7 mouse cellular contexts compared by ENCODE assay signal in the genomic region with DNA sequence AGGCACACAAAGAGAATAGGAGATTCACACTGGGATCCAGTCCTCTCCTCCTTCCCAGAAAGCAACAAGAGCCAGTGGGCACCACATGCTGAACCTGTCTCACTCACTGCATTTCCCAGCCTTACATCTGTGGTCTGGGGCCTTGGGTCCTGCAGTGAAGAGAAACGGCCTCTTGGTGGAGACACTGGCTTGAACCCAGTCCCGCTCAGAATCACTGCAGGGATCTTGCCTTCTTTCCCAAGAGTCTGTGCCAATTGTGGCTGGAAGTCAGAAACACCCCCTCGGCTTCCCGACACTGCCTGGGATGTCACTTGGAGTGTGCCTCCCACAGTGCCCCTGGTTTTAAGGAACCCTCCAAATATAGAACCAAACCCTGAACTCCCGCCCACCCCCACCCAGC. TPM values are rescaled to one million over a fixed set of nuclear protein-coding genes. Genes with fewer than 3 reads are reported as not detected.
DNase-seq lines count a peak whose midpoint lies in the region; ATAC-seq and TF ChIP-seq lines count a peak whose summit lies in the region.

No protein-coding gene starts in this region.

- CTCF ChIA-PET in Patski (lab: Charles Lee): interaction anchor here (0.6 to 0.8 kb wide), 2 partner anchors 11 to 51 kb away, joined by 3 read pairs; partner anchors contain the start of gene Mrgprf

- H3K27ac ChIP-seq in limb, embryonic 11.5 days (replicated peaks; ENCODE audit: low read depth, low read length): no peak overlapping the region

- WGBS in limb, embryonic 11.5 days: 21% methylated on average over 5 of the region's 5 CpGs

- intact Hi-C loops in left cerebral cortex, postnatal 4 days (cut with DNase I): no loop called here

- H3K4me3 ChIP-seq in limb, embryonic 11.5 days (ENCODE audit: low read depth, low read length): no peak overlapping the region

- H3K9ac ChIP-seq in limb, embryonic 11.5 days (ENCODE audit: low read length): no peak overlapping the region

- no peaks in the 10 kb centered on the region for H3K9me3 ChIP-seq in limb, embryonic 11.5 days (ENCODE audit: control insufficient read depth, low read length)

- peak; percentile 85 for TF ChIP-seq CTCF in Patski (IDR thresholded peaks at IDR 0.05)

- peak; percentile 64 for DNase-seq in left cerebral cortex, postnatal 4 days
- DNase-seq in left cerebral cortex, adult 8-10 months (ENCODE audit: low spot score in 2 of 2): no peak
- DNase-seq in Patski (ENCODE audit: low read depth, low spot score): no peak
- peak; percentile 74 to 75 for DNase-seq in cerebellum, postnatal 14 days
- peak; percentile 61 for DNase-seq in limb, embryonic 11.5 days (ENCODE audit: low spot score)
- DNase-seq in urinary bladder, postnatal 36 days (ENCODE audit: low spot score in 2 of 2): no peak
- DNase-seq in gastrocnemius, adult 8-10 months (ENCODE audit: low spot score in 2 of 2): no peak

- no peaks in the 10 kb centered on the region for H3K27me3 ChIP-seq in Patski
- H3K27me3 ChIP-seq in limb, embryonic 11.5 days (ENCODE audit: control insufficient read depth, insufficient read depth, low read length): no peaks in the 10 kb centered on the region

- in situ Hi-C loops in Patski (cut with MboI; ENCODE audit: low pct_unique_long_range_greater_than_20kb): no loop called here

- ATAC-seq in Patski: peak; percentile 62
- ATAC-seq in limb, embryonic 11.5 days (ENCODE audit: insufficient number of reproducible peaks, low FRiP score, low TSS enrichment, low read depth): no peak

- H3K4me2 ChIP-seq in limb, embryonic 11.5 days (ENCODE audit: low read depth, severe bottlenecking): no peak overlapping the region

- H3K4me1 ChIP-seq in limb, embryonic 11.5 days (ENCODE audit: control insufficient read depth, insufficient read depth, low read length): no peaks in the 10 kb centered on the region

- no peaks in the 10 kb centered on the region for H3K36me3 ChIP-seq in limb, embryonic 11.5 days (ENCODE audit: control insufficient read depth, insufficient read depth, low read length)

- POLR2A ChIA-PET in Patski (lab: Charles Lee): interaction anchor here (0.7 kb wide), 1 partner anchor 67 kb away, joined by 4 read pairs; no protein-coding TSS in a partner anchor

RNA-seq across cellular contexts. Expression of gene Tpcn2, which starts 5.5 kb away (rescaled TPM):
- total RNA-seq in left cerebral cortex, postnatal 4 days (2021): 1 to 10 TPM; 4.7 to 5.0 TPM
- total RNA-seq in left cerebral cortex, adult 8-10 months (2022): 1 to 10 TPM; 4.5 to 7.3 (median 5.7) TPM
- 18.6 TPM for polyA plus RNA-seq in Patski (2021)
- polyA plus RNA-seq in limb, embryonic 11.5 days (2014; fragmentation: Nextera tagmentation; extraction: Ambion mirVana): 2.7 and 3.2 TPM in 2 replicates
- 1 to 10 TPM in 2 of 4 experiments, under 1 TPM in 2; 0.70 to 1.4 (median 0.90) TPM for total RNA-seq in gastrocnemius, adult 8-10 months (2022)

RNA-seq across cellular contexts. Expression of gene Mrgprf, which starts 11.3 kb away (rescaled TPM):
- total RNA-seq in left cerebral cortex, postnatal 4 days (2021): 1 to 10 TPM; 2.2 to 3.0 TPM
- 1 to 10 TPM; 1.3 to 2.1 (median 1.7) TPM for total RNA-seq in left cerebral cortex, adult 8-10 months (2022)
- polyA plus RNA-seq in Patski (2021): 0.09 TPM
- 0.09 and 0.11 TPM in 2 replicates for polyA plus RNA-seq in limb, embryonic 11.5 days (2014; fragmentation: Nextera tagmentation; extraction: Ambion mirVana)
- total RNA-seq in gastrocnemius, adult 8-10 months (2022): 1 to 10 TPM in 3 of 4 experiments, under 1 TPM in 1; 0.94 to 1.5 (median 1.2) TPM

RNA-seq across cellular contexts. Expression of gene Mrgprd, which starts 25.3 kb away (rescaled TPM):
- total RNA-seq in left cerebral cortex, postnatal 4 days (2021): not detected
- not detected for total RNA-seq in left cerebral cortex, adult 8-10 months (2022)
- polyA plus RNA-seq in Patski (2021): not detected
- not detected in 2 replicates for polyA plus RNA-seq in limb, embryonic 11.5 days (2014; fragmentation: Nextera tagmentation; extraction: Ambion mirVana)
- total RNA-seq in gastrocnemius, adult 8-10 months (2022): not detected

Comparison
In these comparisons a context has a peak if more than half of its experiments do, and no peak if none do; other contexts are left out.
1. DNase-seq: peak in left cerebral cortex, postnatal 4 days (single experiment), cerebellum, postnatal 14 days (2 of 2) and limb, embryonic 11.5 days (single experiment); none in left cerebral cortex, adult 8-10 months (0 of 2), Patski (single experiment), urinary bladder, postnatal 36 days (0 of 2) and gastrocnemius, adult 8-10 months (0 of 2).